In genomic region chr9:120358060-120358459, GRCm38 (mm10) we compare ENCODE assay signal across 31 mouse cellular contexts. TPM values are rescaled to one million over a fixed set of nuclear protein-coding genes. Genes with fewer than 3 reads are reported as not detected.
"Had no signal": no experiment of that assay in that cellular context is flagged by ENCODE, and none has a peak within 500 bp of the region (broad histone marks: within the 10 kb centered on the region; RNA-seq: fewer than 3 reads in every experiment).

No protein-coding gene starts in this region.

- H3K4me3 ChIP-seq: limb, embryonic 10.5 days; limb, embryonic 12.5 days; limb, embryonic 13.5 days; limb, embryonic 15.5 days; liver, embryonic 12.5 days; liver, embryonic 13.5 days; liver, embryonic 15.5 days; lung, embryonic 15.5 days; megakaryocyte, embryonic 14.5 days; midbrain, embryonic 10.5 days; midbrain, embryonic 12.5 days; midbrain, embryonic 13.5 days; midbrain, embryonic 15.5 days; myocyte; neural tube, embryonic 12.5 days had no signal

- DNase-seq: left cerebral cortex, postnatal 4 days; liver; liver, embryonic 13.5 days; liver, postnatal 0 days; lung, adult 18-20 months; lung, adult 2 months; lung, embryonic 14.5 days; lung, postnatal 10 days; lung, postnatal 14 days; lung, postnatal 36 days; lung, postnatal 4 days; midbrain, embryonic 14.5 days had no signal

- H3K27ac ChIP-seq: limb, embryonic 10.5 days; limb, embryonic 12.5 days; limb, embryonic 13.5 days; limb, embryonic 15.5 days; liver, embryonic 12.5 days; liver, embryonic 13.5 days; liver, embryonic 14.5 days; liver, embryonic 15.5 days; lung, embryonic 15.5 days; macrophage; midbrain, embryonic 10.5 days; midbrain, embryonic 12.5 days; midbrain, embryonic 13.5 days; midbrain, embryonic 15.5 days; neural tube, embryonic 12.5 days had no signal

RNA-seq across cellular contexts. Expression of gene Myrip, which starts 56.7 kb away (rescaled TPM):
- total RNA-seq: megakaryocyte, adult 5-6 weeks; megakaryocyte-erythroid progenitor cell, adult 5-6 weeks; monocyte, adult 5-6 weeks had no signal
